Mouse (Mus musculus): ENCODE results near the gene Cpt2.

Gene Cpt2

DNA sequence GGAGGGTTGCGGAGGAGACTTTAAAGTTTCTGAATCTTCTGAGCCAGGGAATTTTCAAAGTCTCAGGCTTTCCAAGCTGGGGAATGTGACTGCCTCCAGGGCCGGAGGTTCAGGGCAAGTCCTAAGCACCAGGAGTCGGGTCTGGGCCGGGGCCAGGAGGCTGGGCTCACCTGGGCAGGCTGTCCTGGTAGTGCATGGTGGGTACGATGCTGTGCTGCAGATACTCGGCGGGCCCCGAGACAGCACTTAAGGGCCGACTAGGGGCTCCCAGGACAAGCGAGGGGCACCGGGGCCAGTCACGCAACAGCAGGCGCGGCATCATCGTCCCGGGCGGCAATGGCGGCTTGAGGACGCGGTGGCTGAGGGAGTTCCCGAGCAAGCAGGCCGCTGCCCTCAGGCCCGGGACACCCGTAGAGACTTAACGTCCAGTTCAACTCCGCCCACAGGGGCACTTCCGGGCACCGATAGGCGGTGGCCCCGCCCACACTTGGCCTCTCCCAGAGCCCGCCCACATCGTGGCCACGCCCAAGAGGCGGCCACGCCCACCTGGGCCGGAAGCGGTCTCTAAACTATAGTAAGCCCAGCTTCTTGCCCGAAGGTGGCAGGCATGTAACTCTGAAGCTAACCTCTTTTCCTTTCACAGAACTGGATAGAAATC lies at the start of gene Cpt2:
Gene Cpt2, minus strand, starts transcription at position 466 of the 658 bp plus-strand sequence.
- in situ Hi-C loops (cut with MboI) = no loop called here

DNA sequence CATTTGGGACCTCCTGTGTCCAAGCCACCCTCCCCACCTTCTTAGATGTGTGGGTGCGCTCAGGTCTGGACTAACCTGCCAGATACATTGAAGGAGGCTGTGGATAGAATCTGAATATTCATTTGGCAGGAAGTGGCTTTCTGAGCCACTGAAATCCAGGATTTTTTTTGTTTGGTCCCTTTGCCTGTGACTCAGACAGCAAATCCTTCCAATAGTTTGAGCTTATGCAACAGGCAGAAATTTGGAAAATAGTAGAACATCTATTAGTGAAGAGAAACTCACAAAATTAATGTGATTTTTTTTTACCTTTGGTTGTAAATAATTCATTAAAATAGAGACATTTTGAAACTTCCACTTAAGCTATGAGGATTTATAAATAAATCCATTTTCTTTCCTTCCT lies 47.8 kb upstream of the Cpt2 start:
- in situ Hi-C loops (cut with MboI) = no loop called here

DNA sequence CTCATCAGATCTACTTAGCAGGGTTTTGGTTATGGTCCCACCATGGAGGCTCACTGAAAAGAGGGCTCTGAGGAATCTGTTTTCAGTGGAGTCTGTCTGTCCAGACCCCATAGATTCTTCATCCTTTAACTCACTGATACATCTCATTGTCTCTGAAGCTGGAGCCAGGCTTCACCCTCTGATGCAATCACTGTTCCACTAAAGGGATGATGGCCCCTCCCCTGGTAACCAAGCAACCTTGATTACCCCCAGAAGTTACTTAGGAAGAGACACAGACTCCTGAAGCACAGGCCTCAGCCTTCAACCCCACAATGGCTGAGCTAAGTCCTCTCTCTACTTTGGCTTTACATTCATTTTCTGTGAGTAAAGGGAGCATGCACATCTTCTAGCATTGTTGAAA lies 46.4 kb upstream of the Cpt2 start:
- in situ Hi-C loops (cut with MboI) = no loop called here

- in situ Hi-C loops (cut with MboI) = no loop called here
Measured at GRCm38 (mm10) chr4:107967966-107968682, 44.7 kb upstream of the Cpt2 start, which contains the start of gene Slc1a7. Slc1a7 (plus strand) TSS chr4:107968332.

DNA sequence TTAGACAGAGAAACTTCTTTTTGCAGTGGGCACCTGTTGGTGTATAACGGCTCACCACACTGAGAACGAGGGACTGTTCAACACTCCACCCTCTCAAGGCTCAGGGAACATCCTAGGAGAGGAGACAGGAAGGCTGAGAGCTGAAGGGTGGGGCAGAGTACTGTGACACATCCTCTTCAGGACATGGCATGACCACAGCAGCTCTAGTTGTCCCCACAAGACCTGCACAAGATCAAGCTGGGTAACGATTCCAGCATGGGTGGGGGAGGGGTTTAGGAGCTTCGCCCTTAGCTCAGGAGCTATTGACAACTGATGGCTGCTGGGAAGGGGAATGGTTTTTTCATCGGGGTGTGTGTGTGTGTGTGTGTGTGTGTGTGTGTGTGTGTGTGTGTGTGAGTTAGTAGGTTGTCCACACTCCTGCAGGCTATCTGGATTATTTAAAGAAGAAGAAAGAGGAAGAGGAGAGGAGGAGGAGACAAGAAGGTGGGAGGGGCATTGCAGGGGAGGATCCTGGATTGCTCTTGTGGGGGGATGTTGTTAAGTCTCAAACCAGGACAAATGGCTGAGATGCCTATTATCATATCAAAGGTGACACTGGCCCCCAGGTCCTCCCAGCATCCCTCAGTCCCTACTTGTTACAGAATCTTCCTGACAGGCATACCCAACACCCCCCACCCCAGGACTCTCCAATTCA lies 43.2 kb upstream of the Cpt2 start:
- in situ Hi-C loops (cut with MboI) = no loop called here

GRCm38 (mm10) chr4:107962792-107963191 lies 39.4 kb upstream of the Cpt2 start:
- in situ Hi-C loops (cut with MboI) = no loop called here

DNA sequence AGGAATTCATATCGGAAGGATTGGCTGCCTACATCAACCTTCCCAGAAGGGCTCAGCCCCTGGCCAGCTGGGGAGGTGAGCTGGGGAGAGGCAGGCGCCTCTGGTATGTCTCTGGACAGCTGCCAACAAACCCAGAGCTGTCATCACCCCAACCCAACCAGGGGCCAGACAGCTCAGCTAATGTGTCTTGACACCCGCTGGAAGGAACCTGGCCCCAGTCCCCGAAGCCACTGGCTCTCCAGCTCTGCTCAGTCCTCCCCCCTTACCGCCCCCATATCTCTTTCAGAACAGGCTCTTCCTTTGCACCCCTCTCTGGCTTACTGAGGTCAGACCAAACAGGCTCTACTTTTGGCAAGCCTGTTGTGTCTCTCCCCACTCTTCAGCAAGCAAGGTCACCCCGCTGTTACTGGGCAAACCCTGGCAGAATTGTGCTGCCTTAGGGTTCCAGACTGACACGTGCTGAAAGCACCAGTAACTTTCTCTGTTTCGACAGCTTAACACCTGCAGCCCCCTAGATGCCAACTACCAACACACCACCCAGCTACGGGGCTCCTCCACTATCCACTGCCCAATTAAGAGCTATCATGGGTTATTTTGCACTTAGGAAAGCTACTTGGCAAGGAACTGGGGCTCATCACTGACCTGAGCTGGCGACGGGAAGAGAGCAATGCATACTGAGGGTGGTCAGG lies 38.8 kb upstream of the Cpt2 start:
- in situ Hi-C loops (cut with MboI) = no loop called here

GRCm38 (mm10) chr4:107958487-107958886 lies 35.1 kb upstream of the Cpt2 start:
- in situ Hi-C loops (cut with MboI) = no loop called here

GRCm38 (mm10) chr4:107955691-107956090 lies 32.3 kb upstream of the Cpt2 start:
- in situ Hi-C loops (cut with MboI) = no loop called here

GRCm38 (mm10) chr4:107952845-107953244 lies 29.4 kb upstream of the Cpt2 start:
- in situ Hi-C loops (cut with MboI) = no loop called here

DNA sequence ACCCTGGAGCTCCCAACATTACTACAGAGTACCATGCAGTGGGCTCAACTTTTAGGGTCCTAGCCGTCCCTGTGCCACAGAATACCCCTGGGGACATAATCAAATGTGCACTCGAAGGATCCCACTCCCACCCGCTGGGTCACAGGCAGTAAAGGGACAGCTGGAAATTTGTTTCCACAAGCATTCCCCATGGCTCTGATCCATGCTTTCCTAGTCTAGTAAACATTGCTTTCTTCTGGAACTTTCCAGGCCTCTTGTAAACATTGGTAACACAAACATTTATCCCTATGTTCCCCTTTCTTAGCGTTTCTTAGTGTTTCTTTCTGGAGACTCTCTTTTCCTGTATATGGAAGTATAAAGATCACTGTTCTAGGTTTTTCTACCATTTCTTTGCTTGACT lies 26.5 kb upstream of the Cpt2 start:
- in situ Hi-C loops (cut with MboI) = no loop called here

- in situ Hi-C loops (cut with MboI) = no loop called here
Measured at GRCm38 (mm10) chr4:107944141-107944540, 20.7 kb upstream of the Cpt2 start.

DNA sequence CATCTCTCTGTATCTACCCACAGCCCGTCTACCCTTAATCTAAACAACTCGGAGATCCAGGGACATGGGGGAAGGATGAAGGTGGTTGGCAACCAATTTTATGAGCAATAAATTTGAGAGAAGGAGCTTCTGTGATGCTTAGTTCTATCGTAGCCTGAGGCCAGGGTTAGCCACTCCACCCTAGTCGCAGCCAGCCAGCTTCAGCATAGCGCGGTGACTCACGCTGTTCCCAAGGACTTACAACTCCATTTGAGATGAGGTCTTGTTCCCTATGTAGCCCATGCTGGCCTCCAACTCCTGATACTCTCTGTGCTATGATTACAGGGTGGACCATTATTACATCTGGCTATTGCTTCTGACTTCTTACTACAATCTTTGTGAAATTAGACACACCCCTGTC lies 19.3 kb upstream of the Cpt2 start:
- in situ Hi-C loops (cut with MboI) = no loop called here

GRCm38 (mm10) chr4:107938124-107938523 lies 14.7 kb upstream of the Cpt2 start:
- in situ Hi-C loops (cut with MboI) = no loop called here

GRCm38 (mm10) chr4:107937338-107937737 lies 13.9 kb upstream of the Cpt2 start:
- in situ Hi-C loops (cut with MboI) = no loop called here

DNA sequence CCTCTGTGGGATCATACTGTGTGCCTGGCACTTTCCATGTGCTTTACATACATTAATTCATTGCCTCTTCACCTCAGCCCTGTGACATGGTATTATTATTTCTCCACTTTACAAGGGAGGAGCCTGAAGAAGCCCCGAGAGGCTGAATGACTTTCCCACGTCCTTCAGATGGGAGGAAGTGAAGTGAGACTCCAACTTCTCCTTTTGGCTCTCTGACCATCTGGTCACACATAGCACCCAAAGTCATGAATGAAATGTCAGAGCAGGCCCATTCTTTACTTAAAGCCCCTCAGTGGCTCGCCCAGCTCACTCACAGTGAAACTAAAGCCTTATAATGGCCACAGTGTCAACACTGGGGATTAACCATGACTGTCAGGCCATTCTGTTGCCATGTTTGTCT lies 11.8 kb upstream of the Cpt2 start:
- in situ Hi-C loops (cut with MboI) = no loop called here

DNA sequence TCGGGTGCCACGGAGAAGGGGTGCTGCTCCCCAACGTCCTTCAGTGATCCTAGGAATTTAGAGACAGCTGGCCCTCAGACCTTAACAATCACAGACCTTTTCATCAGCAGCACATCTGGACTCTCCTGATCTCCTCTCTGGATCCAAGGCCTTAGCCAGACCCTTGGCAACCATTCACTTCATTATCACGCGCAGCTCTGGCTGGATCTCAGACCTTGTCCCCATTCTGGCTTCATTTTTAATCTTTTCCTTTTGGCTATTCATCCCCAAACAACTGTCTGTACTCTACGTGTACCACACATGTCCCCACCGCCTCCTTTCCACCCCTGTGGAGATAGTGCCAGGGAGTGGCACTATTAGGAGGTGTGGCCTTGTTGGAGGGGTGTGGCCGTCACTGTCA lies 9.8 kb upstream of the Cpt2 start:
- in situ Hi-C loops (cut with MboI) = no loop called here

GRCm38 (mm10) chr4:107931453-107931852 lies 8.0 kb upstream of the Cpt2 start:
- in situ Hi-C loops (cut with MboI) = no loop called here

- in situ Hi-C loops (cut with MboI) = no loop called here
Measured at GRCm38 (mm10) chr4:107928726-107929125, 5.3 kb upstream of the Cpt2 start.

DNA sequence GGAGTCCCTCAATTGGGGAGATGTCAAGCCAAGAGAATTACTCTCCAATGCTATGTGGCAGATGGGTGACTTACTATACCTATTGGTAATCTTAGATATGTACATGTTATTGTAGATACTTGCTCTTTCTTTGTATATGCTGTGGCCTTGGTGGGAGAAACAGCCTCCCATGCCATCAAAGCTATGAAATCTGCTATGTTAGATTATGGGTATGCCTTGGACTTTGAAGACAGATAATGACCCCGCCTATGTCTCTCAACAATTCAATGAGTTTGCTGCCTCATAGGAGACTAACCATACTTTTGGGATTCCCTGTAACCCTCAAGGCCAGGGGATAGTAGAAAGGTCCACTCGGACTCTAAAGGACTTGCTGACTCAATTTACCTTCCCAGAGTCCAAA lies 4.9 kb upstream of the Cpt2 start:
- in situ Hi-C loops (cut with MboI) = no loop called here

DNA sequence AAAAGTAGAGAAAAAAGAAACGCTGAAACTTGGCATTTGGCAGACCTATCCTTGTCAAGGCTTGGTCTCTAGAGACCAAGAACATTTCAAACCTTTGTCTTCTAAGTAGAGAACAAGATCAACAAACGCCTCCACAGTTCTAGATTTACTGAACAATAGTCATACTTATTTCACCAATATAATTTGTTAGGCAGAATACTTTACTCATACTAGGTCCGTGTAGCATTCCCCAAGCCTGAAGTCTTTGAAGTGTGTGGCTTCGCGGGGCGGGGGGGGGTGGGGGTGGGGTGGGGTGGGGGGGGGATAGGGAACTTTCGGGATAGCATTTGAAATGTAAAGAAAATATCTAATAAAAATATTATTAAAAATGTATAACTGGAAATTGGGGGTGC lies 389 bp upstream of the Cpt2 start:
- in situ Hi-C loops (cut with MboI) = no loop called here

DNA sequence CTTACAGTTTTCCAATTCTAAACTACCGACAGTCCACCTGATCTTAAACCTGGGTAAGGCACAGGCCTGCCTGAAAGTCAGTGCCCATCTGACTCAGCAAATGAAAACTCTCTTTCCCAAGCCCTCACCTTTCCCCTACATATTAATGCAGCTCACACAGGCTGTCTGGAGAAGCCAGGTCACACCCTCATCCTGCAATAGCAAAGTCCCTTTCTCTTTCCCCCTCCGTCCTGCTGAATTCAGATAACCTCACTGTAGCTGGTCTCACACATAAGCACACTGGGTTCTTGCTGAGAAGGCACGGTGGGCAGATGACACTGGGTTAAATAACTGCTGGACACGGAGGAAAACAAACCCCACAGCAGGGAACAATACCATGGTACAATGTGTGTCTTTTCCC lies 1.5 kb downstream of the Cpt2 start:
- in situ Hi-C loops (cut with MboI) = no loop called here

All from mature B cell (primary cell).